Mouse (Mus musculus): ENCODE results near the gene Gcgr.
A peak's percentile ranks its signal among the peaks of the same experiment; 100 is the strongest.

The Gcgr gene

GRCm38 (mm10) chr11:120530085-120530964, at the start of gene Gcgr:
Gcgr (plus strand) TSS chr11:120530699.
- DNase-seq (ENCODE audit: low read depth, low spot score) = no peak

GRCm38 (mm10) chr11:120483448-120483934, 47.0 kb upstream of the Gcgr start:
- DNase-seq (ENCODE audit: low read depth, low spot score) = no peak

GRCm38 (mm10) chr11:120484265-120484981, 46.1 kb upstream of the Gcgr start, which contains the start of gene Mrpl12:
Mrpl12 (plus strand) TSS chr11:120484613.
- DNase-seq (ENCODE audit: low read depth, low spot score) = peak; percentile 94

GRCm38 (mm10) chr11:120485251-120485650, 45.2 kb upstream of the Gcgr start:
- DNase-seq (ENCODE audit: low read depth, low spot score) = no peak

- no peak for DNase-seq (ENCODE audit: low read depth, low spot score)
These were observed 42.0 kb upstream of the Gcgr start for GRCm38 (mm10) chr11:120488516-120488915.

- DNase-seq (ENCODE audit: low read depth, low spot score) = peak; percentile 84
These were observed 41.3 kb upstream of the Gcgr start for GRCm38 (mm10) chr11:120489054-120489761.

GRCm38 (mm10) chr11:120490291-120491046, 40.0 kb upstream of the Gcgr start:
- DNase-seq (ENCODE audit: low read depth, low spot score) = no peak

GRCm38 (mm10) chr11:120491317-120492023, 39.0 kb upstream of the Gcgr start, which contains the start of gene Slc25a10:
Slc25a10 (plus strand) TSS chr11:120491840.
- peak; percentile 93 for DNase-seq (ENCODE audit: low read depth, low spot score)

- peak; percentile 86 for DNase-seq (ENCODE audit: low read depth, low spot score)
These were observed 38.2 kb upstream of the Gcgr start for GRCm38 (mm10) chr11:120492024-120492877.

GRCm38 (mm10) chr11:120492878-120493203, 37.7 kb upstream of the Gcgr start:
- DNase-seq (ENCODE audit: low read depth, low spot score) = no peak

- DNase-seq (ENCODE audit: low read depth, low spot score) = no peak
These were observed 37.1 kb upstream of the Gcgr start for GRCm38 (mm10) chr11:120493351-120493750.

- no peak for DNase-seq (ENCODE audit: low read depth, low spot score)
These were observed 36.6 kb upstream of the Gcgr start for GRCm38 (mm10) chr11:120493911-120494310.

- no peak for DNase-seq (ENCODE audit: low read depth, low spot score)
These were observed 33.1 kb upstream of the Gcgr start for GRCm38 (mm10) chr11:120497436-120497835.

GRCm38 (mm10) chr11:120498226-120498625, 32.3 kb upstream of the Gcgr start:
- no peak for DNase-seq (ENCODE audit: low read depth, low spot score)

GRCm38 (mm10) chr11:120498891-120499290, 31.6 kb upstream of the Gcgr start:
- no peak for DNase-seq (ENCODE audit: low read depth, low spot score)

- DNase-seq (ENCODE audit: low read depth, low spot score) = no peak
These were observed 30.6 kb upstream of the Gcgr start for GRCm38 (mm10) chr11:120499894-120500293.

GRCm38 (mm10) chr11:120500357-120500756, 30.1 kb upstream of the Gcgr start:
- no peak for DNase-seq (ENCODE audit: low read depth, low spot score)

- no peak for DNase-seq (ENCODE audit: low read depth, low spot score)
These were observed 29.5 kb upstream of the Gcgr start for GRCm38 (mm10) chr11:120501018-120501417.

- no peak for DNase-seq (ENCODE audit: low read depth, low spot score)
These were observed 28.8 kb upstream of the Gcgr start for GRCm38 (mm10) chr11:120501701-120502100.

- no peak for DNase-seq (ENCODE audit: low read depth, low spot score)
These were observed 24.8 kb upstream of the Gcgr start for GRCm38 (mm10) chr11:120505661-120506060.
